Mouse (Mus musculus): Measurements from ENCODE around the gene Spcs3.

DNA sequence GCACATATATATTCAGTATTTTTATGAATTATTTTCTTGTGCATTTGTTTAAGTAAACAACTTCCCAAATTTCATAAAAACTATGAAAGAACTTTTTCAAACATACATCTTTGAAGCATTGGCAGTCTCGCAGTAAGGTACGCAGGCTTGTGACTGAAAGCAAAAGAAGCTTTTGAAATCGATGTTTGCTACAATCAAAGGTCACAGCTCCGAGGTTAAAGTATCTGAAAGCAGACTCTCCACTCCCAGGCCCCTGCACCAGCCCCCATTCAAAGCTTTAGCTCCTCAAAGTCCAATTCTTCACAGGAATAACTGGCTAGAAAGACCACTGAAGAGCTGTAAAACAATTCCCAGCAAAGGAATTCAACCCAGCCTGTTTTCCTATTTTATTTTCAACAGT is 9.3 kb downstream of the Spcs3 start:
- no peak for TF ChIP-seq CTCF (IDR thresholded peaks at IDR 0.05; ENCODE audit: control insufficient read depth, insufficient read depth, low read length)
- TF ChIP-seq POLR2A (IDR thresholded peaks at IDR 0.05; ENCODE audit: borderline replicate concordance, control insufficient read depth, low read depth, low read length) = no peak

All from bone marrow, adult 2 months (tissue).